Mouse (Mus musculus) hindlimb bud, embryonic 11.5 days (tissue): ENCODE measurements around the gene Ccnk.

Experiments
- DNase-seq: peaks from one replicate; pipeline ENCODE4 v3.0.0-alpha.2; 2012; ENCODE audit warnings: low read depth, low spot score; ENCODE audit errors: extremely low spot score

Ccnk gene

GRCm38 (mm10) chr12:108181716-108182115, 2.3 kb downstream of the Ccnk start:
- no peak for DNase-seq

- no peak for DNase-seq
Measured at GRCm38 (mm10) chr12:108187541-108188091, 8.2 kb downstream of the Ccnk start.

DNA sequence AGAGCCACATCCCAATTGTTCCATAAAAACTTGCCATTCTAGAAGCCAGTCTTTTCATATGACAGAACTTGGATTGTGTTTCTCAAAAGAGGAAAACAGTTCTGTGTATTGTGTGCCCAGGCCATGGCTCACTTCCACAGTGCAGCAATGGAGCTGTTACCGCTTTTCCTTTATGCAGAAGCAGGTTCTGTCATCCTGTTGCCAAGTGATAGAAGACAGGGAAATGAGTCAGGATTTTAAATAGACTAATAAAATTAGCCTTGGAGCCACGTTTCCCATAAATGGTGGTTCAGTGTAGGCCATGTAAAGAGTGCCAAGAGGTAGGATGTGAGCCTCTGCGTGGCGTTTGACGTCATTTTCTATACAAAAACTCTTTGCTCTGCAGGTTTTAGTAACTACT, 14.5 kb downstream of the Ccnk start:
- DNase-seq = no peak

- DNase-seq = no peak
Measured at GRCm38 (mm10) chr12:108195761-108196160, 16.4 kb downstream of the Ccnk start.

DNA sequence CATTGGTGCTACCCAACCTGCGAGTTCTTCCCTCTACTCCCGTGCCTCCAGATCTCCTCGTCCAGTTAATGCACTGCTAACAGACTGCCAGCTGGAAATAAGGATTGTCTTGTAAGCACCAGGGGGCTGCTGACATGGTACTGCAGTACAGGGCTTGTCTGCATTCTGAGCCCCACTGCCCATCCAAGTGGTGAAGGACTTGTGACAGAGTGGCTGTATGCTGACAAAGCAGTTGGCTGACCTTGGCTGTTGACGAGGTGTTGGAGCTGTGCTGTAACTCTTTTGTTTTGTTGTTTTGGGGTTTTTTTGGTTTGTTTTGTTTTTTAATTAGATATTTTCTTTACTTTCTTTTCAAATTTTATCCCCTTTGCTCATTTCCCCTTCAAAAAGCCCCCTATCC, 19.1 kb downstream of the Ccnk start:
- no peak for DNase-seq

GRCm38 (mm10) chr12:108200094-108200493, 20.7 kb downstream of the Ccnk start:
- no peak for DNase-seq

DNA sequence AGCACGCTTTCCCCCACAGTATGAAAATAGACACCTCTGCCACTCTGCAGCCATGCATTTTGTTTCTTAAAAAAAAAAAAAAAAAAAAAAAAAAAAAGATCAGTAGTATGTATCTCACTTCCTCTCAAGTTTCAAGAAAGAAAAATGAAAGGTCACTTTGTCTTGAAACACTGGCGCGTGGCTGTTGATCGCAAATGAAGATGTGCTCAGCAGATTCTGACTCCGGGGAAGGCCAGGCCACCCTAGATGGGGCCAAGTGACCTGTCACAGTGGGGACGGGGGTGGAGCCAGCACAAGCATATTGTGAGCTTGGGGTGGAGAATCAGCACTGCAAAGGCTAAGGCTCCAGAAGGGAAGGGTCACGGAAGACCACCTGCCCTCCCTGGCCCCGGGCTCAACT, 24.5 kb downstream of the Ccnk start:
- no peak for DNase-seq

- DNase-seq = no peak
Measured at GRCm38 (mm10) chr12:108204978-108205377, 25.6 kb downstream of the Ccnk start.

- DNase-seq = no peak
Measured at GRCm38 (mm10) chr12:108206641-108207040, 27.3 kb downstream of the Ccnk start.

GRCm38 (mm10) chr12:108208216-108208615, 28.8 kb downstream of the Ccnk start:
- no peak for DNase-seq

DNA sequence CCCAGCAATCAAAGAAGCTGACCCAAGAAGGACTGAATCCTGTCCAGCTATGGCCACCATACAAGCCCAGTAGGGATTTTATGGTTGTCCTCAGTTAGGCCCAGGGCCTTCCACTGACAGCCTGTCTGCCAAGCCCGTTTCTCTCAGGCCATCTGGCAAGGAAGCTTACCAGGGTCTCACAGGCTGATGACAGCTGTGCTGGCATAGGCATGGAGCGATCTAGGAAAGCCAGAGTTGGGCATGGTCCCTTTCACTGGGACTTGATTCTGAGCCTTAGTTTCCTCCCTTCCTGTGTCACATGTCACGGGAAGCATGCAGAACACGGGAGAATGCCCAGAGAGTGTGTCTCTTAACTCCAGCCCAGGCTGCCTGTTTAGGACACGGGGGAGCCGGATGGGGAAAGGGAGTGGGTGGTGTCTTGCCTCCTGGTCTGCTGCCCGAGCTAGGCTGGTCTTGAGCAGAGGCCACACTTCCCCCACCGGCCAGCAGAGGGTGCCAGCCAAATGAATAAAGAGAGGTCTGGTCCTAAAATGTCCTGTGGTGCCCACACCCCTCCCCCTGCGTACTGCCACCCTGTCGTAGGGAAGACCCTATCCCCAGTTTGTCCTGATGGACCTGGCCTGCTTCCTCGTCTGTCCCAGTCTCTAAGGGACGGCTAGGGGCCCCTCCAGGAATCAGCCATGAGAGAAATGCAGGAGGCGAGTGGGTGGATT, 29.5 kb downstream of the Ccnk start:
- no peak for DNase-seq

- DNase-seq = no peak
Measured at GRCm38 (mm10) chr12:108210623-108211022, 31.2 kb downstream of the Ccnk start.

DNA sequence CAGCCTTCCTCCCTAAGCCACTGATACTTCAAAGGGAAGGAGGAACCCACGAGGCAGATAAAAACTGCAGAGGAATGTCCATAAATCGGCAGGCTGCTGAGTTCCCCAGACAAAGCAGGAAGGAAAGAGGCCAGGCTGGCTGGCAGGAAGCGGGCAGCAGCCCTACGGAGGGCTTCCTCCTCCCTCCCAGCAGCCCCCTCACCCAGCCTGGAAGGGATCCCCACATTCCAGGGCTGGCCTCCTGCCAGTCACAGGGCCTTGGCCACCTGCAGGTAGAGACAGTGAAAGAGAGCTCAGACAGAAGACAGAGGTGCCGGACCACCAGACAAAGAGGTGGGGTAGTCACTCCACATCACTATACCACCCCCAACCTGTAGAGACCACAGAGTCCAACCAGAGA, 32.7 kb downstream of the Ccnk start:
- no peak for DNase-seq

GRCm38 (mm10) chr12:108212476-108212875, 33.1 kb downstream of the Ccnk start:
- DNase-seq = no peak

DNA sequence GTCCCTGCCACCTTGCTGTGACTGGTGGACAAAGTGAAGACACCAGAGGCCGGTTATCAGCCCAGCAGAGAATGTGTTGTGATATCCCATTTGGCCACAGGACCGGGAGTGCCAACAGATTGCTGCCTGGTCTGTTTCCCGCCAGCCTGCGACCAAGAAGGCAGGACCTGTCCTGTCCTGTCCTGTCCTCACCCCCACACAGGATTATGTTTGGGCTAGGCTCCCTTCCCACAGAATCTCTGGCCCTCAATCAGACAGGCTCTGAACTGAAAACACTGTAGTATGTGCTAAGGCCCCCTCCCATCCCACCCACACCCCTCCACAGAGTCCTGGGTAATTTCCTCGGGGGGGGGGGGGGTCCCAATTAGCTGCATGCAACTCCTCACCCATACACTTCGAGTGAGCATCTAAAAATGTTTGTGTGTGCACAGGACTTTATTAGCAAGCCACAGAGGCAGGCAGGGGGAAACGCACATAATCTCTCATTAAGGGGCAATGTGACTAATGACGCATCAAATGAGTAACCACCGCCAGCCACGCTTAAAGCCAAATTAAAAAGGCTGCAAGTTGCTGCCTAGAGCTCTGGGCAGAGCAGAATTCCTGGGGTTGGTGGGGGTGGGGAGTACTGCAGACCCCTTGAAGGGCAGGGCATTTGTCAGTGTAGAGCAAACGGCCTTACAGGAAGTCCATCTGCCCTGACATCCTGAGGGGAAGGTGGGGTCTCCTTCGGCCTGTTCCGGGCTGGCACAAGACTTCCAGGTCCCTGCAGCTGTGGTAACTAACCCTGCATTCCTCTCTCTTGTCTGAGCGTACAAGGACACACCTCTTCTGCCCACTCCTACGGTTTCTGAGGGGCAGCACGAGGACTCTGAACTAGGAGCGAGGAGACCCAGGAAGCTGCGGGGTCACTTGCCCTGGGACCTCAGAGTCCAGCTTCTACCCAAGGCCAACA, 34.0 kb downstream of the Ccnk start:
- DNase-seq = no peak

- DNase-seq = no peak
Measured at GRCm38 (mm10) chr12:108215090-108215489, 35.7 kb downstream of the Ccnk start.

DNA sequence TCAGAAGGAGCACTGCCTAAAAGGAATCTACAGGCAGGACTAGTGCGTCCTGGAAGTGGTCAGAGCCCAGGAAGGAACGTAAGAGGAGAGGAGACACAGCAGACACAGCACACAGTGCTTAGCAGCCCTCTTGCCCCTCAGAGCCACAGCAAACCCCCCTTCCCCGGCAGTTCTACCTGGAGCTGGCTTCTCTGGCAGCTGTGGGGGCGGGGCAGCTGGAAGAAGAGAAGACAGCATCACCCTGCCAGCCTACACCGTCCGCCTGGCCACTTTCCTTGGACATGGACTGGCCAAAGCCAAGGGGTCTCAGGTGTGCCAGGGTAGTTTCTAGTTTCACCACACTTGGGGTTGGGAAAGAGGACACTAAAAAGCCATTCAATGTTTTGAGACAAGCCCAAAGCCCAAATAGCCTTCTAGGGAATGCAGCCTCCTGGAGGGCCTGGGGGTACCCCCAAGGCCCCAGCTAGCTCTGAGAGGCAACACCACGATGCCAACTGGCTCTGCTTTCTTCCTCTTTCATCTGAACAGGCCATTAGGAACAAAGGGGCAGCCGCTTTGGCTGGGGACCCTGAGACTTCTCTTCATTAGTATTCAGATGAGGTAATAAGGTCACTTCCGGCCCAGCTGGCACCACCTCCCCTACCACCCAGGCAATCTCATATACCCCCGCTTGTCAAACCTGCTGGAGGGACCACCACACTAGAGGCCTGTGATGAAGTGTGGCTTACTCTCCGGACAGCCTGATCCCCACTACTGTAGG, 37.4 kb downstream of the Ccnk start:
- DNase-seq = no peak

DNA sequence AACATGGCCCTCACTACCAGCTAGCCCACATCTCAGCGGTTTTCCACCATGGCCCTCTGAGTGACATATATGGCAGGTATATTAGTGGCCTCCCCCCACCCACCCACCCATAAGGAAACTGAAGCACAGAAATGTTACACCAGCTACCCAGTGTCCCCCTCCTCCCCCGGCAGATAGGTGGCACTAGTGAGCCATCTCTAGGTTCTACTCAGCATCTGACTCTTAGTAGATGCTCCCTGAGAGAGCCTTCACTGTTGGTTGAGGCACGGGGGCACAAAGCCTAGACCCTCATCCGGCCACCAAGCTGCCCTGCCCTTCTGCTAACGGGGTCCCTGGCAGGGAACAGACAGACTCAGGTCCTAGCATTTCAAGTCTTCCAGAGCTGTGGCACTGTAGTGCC, 38.2 kb downstream of the Ccnk start:
- DNase-seq = no peak

DNA sequence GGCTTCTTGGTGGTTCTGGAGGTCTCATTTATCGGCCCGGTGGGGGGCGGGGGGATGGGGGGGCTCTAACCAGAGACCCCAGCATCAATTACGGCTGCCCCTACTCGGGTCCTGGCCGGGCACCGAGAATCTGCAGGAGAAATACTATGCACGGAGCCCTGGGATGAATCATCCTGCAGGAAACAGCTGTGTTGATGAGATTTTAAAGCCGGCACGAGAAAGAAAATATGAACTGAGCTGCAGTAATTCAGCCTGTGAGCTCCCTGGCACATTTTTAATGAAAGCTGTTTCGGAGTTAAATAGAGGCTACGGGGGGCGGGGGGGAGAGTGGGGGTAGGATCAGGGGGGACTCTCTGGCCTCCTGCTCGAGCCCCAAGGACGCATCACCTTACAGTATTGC, 39.8 kb downstream of the Ccnk start:
- DNase-seq = no peak

GRCm38 (mm10) chr12:108219825-108220616, 40.6 kb downstream of the Ccnk start:
- DNase-seq = no peak
